Mouse (Mus musculus): ENCODE results near the gene Nudt15. TPM values are rescaled to one million over a fixed set of nuclear protein-coding genes. Genes with fewer than 3 reads are reported as not detected.

The Nudt15 gene
- polyA plus RNA-seq, 1 experiment = 3.6 TPM

- no peaks in the 10 kb centered on the region; the same call in 1 of the 2 replicates for H3K36me3 ChIP-seq (ENCODE audit: control insufficient read depth, insufficient read depth, low read length)
- peaks cover 4% of the 10 kb centered on the region; the same call in 1 of the 2 replicates for H3K4me1 ChIP-seq (replicated peaks; ENCODE audit: control insufficient read depth, insufficient read depth, low read length)
- H3K4me3 ChIP-seq (ENCODE audit: control insufficient read depth, insufficient read depth, low read length) = peak within 1 kb of the TSS; percentile 80
- TF ChIP-seq CTCF (IDR thresholded peaks at IDR 0.05; ENCODE audit: borderline replicate concordance, control insufficient read depth, extremely low read depth, insufficient read depth, low read length, poor library complexity) (peak; percentile 100), POLR2A (IDR thresholded peaks at IDR 0.05; ENCODE audit: control insufficient read depth, extremely low read depth, insufficient read depth, low read length, poor library complexity) (peak; percentile 46; the same call in 1 of the 2 replicates)
- 1% methylated on average over 41 of the region's 41 CpGs for WGBS
- H3K27ac ChIP-seq (ENCODE audit: control insufficient read depth, insufficient read depth, low read length) = no peak within 1 kb of the TSS
- DNase-seq = peak; percentile 91
- H3K27me3 ChIP-seq (ENCODE audit: control insufficient read depth, insufficient read depth, low read length) = no peaks in the 10 kb centered on the region
Observed at GRCm38 (mm10) chr14:73509765-73510423, 38.1 kb downstream of the Nudt15 start, which contains the start of gene Med4. Med4 (plus strand) TSS chr14:73510025.

GRCm38 (mm10) chr14:73508630-73509395 is 39.2 kb downstream of the Nudt15 start:
- TF ChIP-seq POLR2A (IDR thresholded peaks at IDR 0.05; ENCODE audit: control insufficient read depth, extremely low read depth, insufficient read depth, low read length, poor library complexity) (no peak), CTCF (IDR thresholded peaks at IDR 0.05; ENCODE audit: borderline replicate concordance, control insufficient read depth, extremely low read depth, insufficient read depth, low read length, poor library complexity) (no peak)
- Histone ChIP-seq H3K4me1 (replicated peaks; ENCODE audit: control insufficient read depth, insufficient read depth, low read length) (peaks cover 4% of the 10 kb centered on the region; the same call in 1 of the 2 replicates), H3K27me3 (ENCODE audit: control insufficient read depth, insufficient read depth, low read length) (no peaks in the 10 kb centered on the region), H3K27ac (ENCODE audit: control insufficient read depth, insufficient read depth, low read length) (no peak overlapping the region), H3K4me3 (ENCODE audit: control insufficient read depth, insufficient read depth, low read length) (no peak overlapping the region), H3K36me3 (ENCODE audit: control insufficient read depth, insufficient read depth, low read length) (no peaks in the 10 kb centered on the region; the same call in 1 of the 2 replicates)
- no peak for DNase-seq
- WGBS = 63% methylated on average over 6 of the region's 6 CpGs

GRCm38 (mm10) chr14:73507702-73508376 is 40.2 kb downstream of the Nudt15 start:
- no peak for DNase-seq
- TF ChIP-seq CTCF (IDR thresholded peaks at IDR 0.05; ENCODE audit: borderline replicate concordance, control insufficient read depth, extremely low read depth, insufficient read depth, low read length, poor library complexity) (no peak), POLR2A (IDR thresholded peaks at IDR 0.05; ENCODE audit: control insufficient read depth, extremely low read depth, insufficient read depth, low read length, poor library complexity) (no peak)
- H3K27me3 ChIP-seq (ENCODE audit: control insufficient read depth, insufficient read depth, low read length) = no peaks in the 10 kb centered on the region
- no peak overlapping the region for H3K27ac ChIP-seq (ENCODE audit: control insufficient read depth, insufficient read depth, low read length)
- H3K36me3 ChIP-seq (ENCODE audit: control insufficient read depth, insufficient read depth, low read length) = no peaks in the 10 kb centered on the region
- 63% methylated on average over 11 of the region's 11 CpGs for WGBS
- H3K4me1 ChIP-seq (replicated peaks; ENCODE audit: control insufficient read depth, insufficient read depth, low read length) = peaks cover 4% of the 10 kb centered on the region; the same call in 1 of the 2 replicates
- H3K4me3 ChIP-seq (ENCODE audit: control insufficient read depth, insufficient read depth, low read length) = no peak overlapping the region

GRCm38 (mm10) chr14:73507200-73507599 is 40.8 kb downstream of the Nudt15 start:
- Histone ChIP-seq H3K36me3 (ENCODE audit: control insufficient read depth, insufficient read depth, low read length) (no peaks in the 10 kb centered on the region), H3K27me3 (ENCODE audit: control insufficient read depth, insufficient read depth, low read length) (no peaks in the 10 kb centered on the region), H3K4me3 (ENCODE audit: control insufficient read depth, insufficient read depth, low read length) (no peak overlapping the region), H3K27ac (ENCODE audit: control insufficient read depth, insufficient read depth, low read length) (no peak overlapping the region), H3K4me1 (replicated peaks; ENCODE audit: control insufficient read depth, insufficient read depth, low read length) (peaks cover 4% of the 10 kb centered on the region; the same call in 1 of the 2 replicates)
- 77% methylated on average over 15 of the region's 15 CpGs for WGBS
- no peak for TF ChIP-seq POLR2A (IDR thresholded peaks at IDR 0.05; ENCODE audit: control insufficient read depth, extremely low read depth, insufficient read depth, low read length, poor library complexity)
- TF ChIP-seq CTCF (IDR thresholded peaks at IDR 0.05; ENCODE audit: borderline replicate concordance, control insufficient read depth, extremely low read depth, insufficient read depth, low read length, poor library complexity) = no peak
- DNase-seq = no peak

- Histone ChIP-seq H3K36me3 (ENCODE audit: control insufficient read depth, insufficient read depth, low read length) (no peaks in the 10 kb centered on the region), H3K4me1 (replicated peaks; ENCODE audit: control insufficient read depth, insufficient read depth, low read length) (peaks cover 4% of the 10 kb centered on the region; the same call in 1 of the 2 replicates), H3K27ac (ENCODE audit: control insufficient read depth, insufficient read depth, low read length) (no peak overlapping the region), H3K27me3 (ENCODE audit: control insufficient read depth, insufficient read depth, low read length) (no peaks in the 10 kb centered on the region), H3K4me3 (ENCODE audit: control insufficient read depth, insufficient read depth, low read length) (no peak overlapping the region)
- DNase-seq = no peak
- 93% methylated on average over 8 of the region's 8 CpGs for WGBS
- TF ChIP-seq CTCF (IDR thresholded peaks at IDR 0.05; ENCODE audit: borderline replicate concordance, control insufficient read depth, extremely low read depth, insufficient read depth, low read length, poor library complexity) (no peak), POLR2A (IDR thresholded peaks at IDR 0.05; ENCODE audit: control insufficient read depth, extremely low read depth, insufficient read depth, low read length, poor library complexity) (no peak)
Observed at GRCm38 (mm10) chr14:73506283-73506682, 41.8 kb downstream of the Nudt15 start.
